Mouse (Mus musculus) intestine, embryonic 16.5 days (tissue): Measurements from ENCODE around the gene Espn. TPM values are rescaled to one million over a fixed set of nuclear protein-coding genes. Genes with fewer than 3 reads are reported as not detected.
A peak's percentile ranks its signal among the peaks of the same experiment; 100 is the strongest.

Experiments
- ATAC-seq: fragments of 200-750 bp; cut with Nextera tagmentation; 2 replicates; pipeline ENCODE4 v1.8.0; 2017; ENCODE audit warnings: moderate TSS enrichment, moderate library complexity
- H3K27ac ChIP-seq: fragments of 300-500 bp; sonication (generic); 2 replicates; pipeline ENCODE4 v1.5.1; 2014; ENCODE audit warnings: mild to moderate bottlenecking, low read length
- H3K27me3 ChIP-seq: fragments of 300-500 bp; sonication (generic); replicated peaks from 2 replicates; pipeline ENCODE4 v1.6.1; 2014; ENCODE audit warnings: low read length, control low read depth, mixed read lengths; ENCODE audit not compliant: control insufficient read depth, insufficient read depth
- H3K36me3 ChIP-seq: fragments of 300-500 bp; sonication (generic); 2 replicates; pipeline ENCODE4 v1.6.1; 2014; ENCODE audit warnings: low read length, control low read depth; ENCODE audit not compliant: control insufficient read depth, insufficient read depth
- H3K4me1 ChIP-seq: fragments of 300-500 bp; sonication (generic); 2 replicates; pipeline ENCODE4 v1.6.1; 2014; ENCODE audit warnings: low read length, control low read depth, mixed read lengths; ENCODE audit not compliant: control insufficient read depth, insufficient read depth
- H3K4me2 ChIP-seq: fragments of 300-500 bp; sonication (generic); 2 replicates; pipeline ENCODE4 v1.6.1; 2014; ENCODE audit warnings: low read depth, low read length, control low read depth
- H3K4me3 ChIP-seq: fragments of 300-500 bp; sonication (generic); 2 replicates; pipeline ENCODE4 v1.5.1; 2014; ENCODE audit warnings: mild to moderate bottlenecking, low read length
- H3K9ac ChIP-seq: fragments of 300-500 bp; sonication (generic); 2 replicates; pipeline ENCODE4 v1.6.1; 2014; ENCODE audit warnings: low read depth, low read length
- H3K9me3 ChIP-seq: fragments of 300-500 bp; sonication (generic); 2 replicates; pipeline ENCODE4 v1.6.1; 2016; ENCODE audit warnings: low read length, control low read depth; ENCODE audit not compliant: control insufficient read depth
- WGBS: fragments of 180-500 bp; shearing (Covaris S2); extraction: QIAGEN DNeasy Blood & Tissue Kit; methylation state at CpG from one replicate; pipeline ENCODE4 v1.1.7; 2014; 5-methylcytosine and 5-hydroxymethylcytosine counted together
- polyA plus RNA-seq: library from polyadenylated mRNA; unstranded; fragments of >200 nt; fragmentation: Nextera tagmentation; extraction: Ambion mirVana; gene quantifications from 2 replicates; pipeline ENCODE4 v1.2.1, GENCODE M21; 2015

Gene Espn
- polyA plus RNA-seq, 1 experiment from 2014 or later: 31.6 TPM

DNA sequence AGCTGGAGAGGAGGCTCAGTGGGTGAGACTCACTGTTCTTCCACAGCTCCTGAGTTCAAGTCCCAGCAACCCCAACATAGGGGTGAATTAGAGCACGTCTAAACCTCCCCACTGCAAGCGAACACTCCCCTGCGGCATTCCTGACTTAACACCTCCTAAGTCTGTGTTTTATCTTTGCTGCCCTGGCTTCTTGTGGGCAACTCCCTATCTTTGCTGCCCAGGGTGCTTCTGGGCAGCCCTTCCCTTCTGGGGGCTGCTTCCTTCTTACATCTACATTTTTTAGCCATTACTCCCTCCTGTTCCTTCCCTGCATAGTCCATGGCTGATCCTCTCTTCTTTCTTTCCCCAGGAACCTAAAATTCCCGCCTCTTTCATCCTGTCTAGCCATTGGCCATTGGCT is 41.5 kb downstream of the Espn start:
- Histone ChIP-seq H3K4me3 (no peak overlapping the region), H3K27me3 (peaks cover 4% of the 10 kb centered on the region; the same call in 1 of the 2 replicates), H3K9me3 (no peaks in the 10 kb centered on the region), H3K9ac (no peak overlapping the region), H3K4me1 (peaks cover 24% of the 10 kb centered on the region), H3K4me2 (no peak overlapping the region), H3K27ac (no peak overlapping the region), H3K36me3 (peaks cover 23% of the 10 kb centered on the region)
- 79% methylated on average over 4 of the region's 4 CpGs for whole genome bisulfite sequencing
- ATAC-seq: no peak

DNA sequence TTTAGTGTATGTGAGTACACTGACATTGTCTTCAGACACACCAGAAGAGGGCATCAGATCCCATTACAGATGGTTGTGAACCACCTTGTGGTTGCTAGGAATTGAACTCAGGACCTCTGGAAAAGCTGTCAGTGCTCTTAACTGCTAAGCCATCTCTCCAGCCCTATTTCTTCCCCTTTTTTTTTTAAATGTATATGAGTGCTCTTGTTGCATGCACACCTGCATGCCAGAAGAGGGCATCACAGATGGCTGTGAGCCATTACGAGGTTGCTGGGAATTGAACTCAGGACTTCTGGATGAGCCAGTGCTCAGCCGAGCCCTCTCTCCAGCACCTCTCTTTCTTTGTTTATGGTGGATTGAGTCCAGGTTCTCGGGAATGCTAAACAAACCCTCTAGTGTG is 42.7 kb downstream of the Espn start:
- H3K27ac ChIP-seq: no peak overlapping the region
- no peaks in the 10 kb centered on the region; the same call in 1 of the 2 replicates for H3K27me3 ChIP-seq
- no peaks in the 10 kb centered on the region for H3K9me3 ChIP-seq
- 58% methylated on average over 3 of the region's 3 CpGs for WGBS
- peaks cover 23% of the 10 kb centered on the region for H3K36me3 ChIP-seq
- H3K4me3 ChIP-seq: no peak overlapping the region
- peaks cover 14% of the 10 kb centered on the region for H3K4me1 ChIP-seq
- H3K4me2 ChIP-seq: no peak overlapping the region
- no peak for ATAC-seq
- no peak overlapping the region for H3K9ac ChIP-seq

DNA sequence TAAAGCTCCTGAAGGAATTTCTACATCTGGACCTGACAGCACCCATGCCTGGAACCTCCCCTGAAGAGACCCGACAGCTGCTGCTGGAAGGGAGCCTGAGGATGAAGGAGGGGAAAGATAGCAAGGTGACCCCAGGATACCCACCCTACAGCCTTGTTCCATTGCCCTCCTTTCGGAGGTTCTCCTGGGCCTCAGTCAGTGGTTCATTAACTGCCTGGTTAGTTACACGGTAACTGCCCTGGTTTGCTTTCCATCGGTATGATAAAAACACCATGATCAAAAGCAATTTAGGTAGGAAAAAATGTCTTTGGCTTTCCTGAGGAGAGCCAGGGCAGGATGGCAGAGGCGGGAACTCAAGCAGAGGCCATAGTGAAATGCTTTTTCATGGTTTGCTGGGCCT is 43.5 kb downstream of the Espn start:
- Histone ChIP-seq H3K9ac (no peak overlapping the region), H3K4me1 (peaks cover 14% of the 10 kb centered on the region), H3K9me3 (no peaks in the 10 kb centered on the region), H3K4me3 (peak overlapping the region; percentile 42; the same call in 1 of the 2 replicates), H3K36me3 (peaks cover 15% of the 10 kb centered on the region), H3K27ac (no peak overlapping the region), H3K4me2 (peak overlapping the region; percentile 69; the same call in 1 of the 2 replicates), H3K27me3 (no peaks in the 10 kb centered on the region)
- no peak for ATAC-seq
- 84% methylated on average over 5 of the region's 5 CpGs for WGBS

DNA sequence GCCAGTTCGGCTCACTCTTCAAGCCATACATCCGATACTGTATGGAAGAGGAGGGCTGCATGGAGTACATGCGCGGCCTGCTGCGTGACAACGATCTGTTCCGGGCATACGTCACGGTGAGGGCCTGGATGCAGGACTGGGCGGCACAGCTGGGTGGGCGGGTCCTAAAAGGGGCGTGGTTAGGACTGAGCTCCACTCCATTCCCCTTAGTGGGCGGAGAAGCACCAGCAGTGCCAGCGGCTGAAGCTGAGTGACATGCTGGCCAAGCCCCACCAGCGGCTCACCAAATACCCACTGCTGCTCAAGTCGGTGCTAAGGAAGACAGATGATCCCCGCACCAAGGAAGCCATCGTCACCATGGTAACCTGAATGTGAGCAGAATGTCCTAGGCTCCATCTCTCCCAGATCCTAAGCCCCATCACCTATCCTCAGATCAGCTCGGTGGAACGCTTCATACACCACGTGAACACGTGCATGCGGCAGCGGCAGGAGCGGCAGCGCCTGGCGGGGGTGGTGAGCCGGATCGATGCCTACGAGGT is 44.1 kb downstream of the Espn start:
- H3K4me1 ChIP-seq: peaks cover 14% of the 10 kb centered on the region
- H3K36me3 ChIP-seq: peaks cover 14% of the 10 kb centered on the region
- H3K9me3 ChIP-seq: no peaks in the 10 kb centered on the region
- H3K4me3 ChIP-seq: peak overlapping the region; percentile 42
- H3K9ac ChIP-seq: peak overlapping the region; percentile 57
- H3K27ac ChIP-seq: peak overlapping the region; percentile 52; the same call in 1 of the 2 replicates
- ATAC-seq: peak; percentile 94
- no peaks in the 10 kb centered on the region for H3K27me3 ChIP-seq
- H3K4me2 ChIP-seq: peak overlapping the region; percentile 69
- 19% methylated on average over 30 of the region's 30 CpGs for WGBS

DNA sequence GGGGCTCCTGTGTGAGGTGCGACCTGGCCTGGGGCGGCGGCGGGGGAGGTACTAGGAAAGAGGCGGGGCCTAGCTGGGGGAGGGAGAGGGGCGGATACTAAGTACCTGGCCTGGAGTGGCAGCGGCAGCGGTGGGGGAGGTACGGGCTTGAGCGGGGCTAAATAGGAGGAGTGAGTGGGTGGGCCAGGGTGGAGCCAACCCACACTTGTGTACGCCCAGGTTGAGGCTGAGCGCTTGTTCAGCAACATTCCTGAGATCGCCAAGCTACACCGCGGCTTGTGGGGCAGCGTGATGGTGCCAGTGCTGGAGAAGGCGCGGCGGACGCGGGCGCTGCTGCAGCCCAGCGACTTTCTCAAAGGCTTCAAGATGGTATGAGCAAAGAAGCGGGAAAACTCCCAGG is 44.7 kb downstream of the Espn start:
- Histone ChIP-seq H3K4me2 (peak overlapping the region; percentile 69), H3K9ac (peak overlapping the region; percentile 57), H3K9me3 (no peaks in the 10 kb centered on the region), H3K4me1 (peaks cover 14% of the 10 kb centered on the region), H3K4me3 (peak overlapping the region; percentile 42), H3K36me3 (peaks cover 14% of the 10 kb centered on the region), H3K27ac (peak overlapping the region; percentile 52; the same call in 1 of the 2 replicates), H3K27me3 (no peaks in the 10 kb centered on the region)
- 14% methylated on average over 24 of the region's 24 CpGs for WGBS
- peak; percentile 86 for ATAC-seq

DNA sequence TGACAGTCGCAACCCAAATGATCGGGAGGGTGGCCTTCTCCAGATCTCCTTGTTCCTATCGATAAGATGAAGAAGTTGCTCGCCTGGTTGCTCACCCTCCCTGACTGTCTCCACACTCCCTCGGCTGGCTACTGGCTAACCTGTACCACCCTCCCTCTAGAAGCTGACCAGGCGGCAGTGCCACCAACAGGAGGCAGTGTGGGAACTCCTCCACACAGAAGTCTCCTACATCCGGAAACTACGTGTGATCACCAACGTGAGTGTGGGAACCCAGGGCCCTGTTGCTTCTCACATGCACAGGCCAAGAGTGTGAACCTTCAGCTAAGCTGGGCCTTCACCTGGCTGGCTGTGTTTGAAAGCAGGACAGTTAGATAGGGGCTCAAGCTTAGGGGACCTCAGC is 45.4 kb downstream of the Espn start:
- Histone ChIP-seq H3K4me2 (no peak overlapping the region), H3K4me3 (no peak overlapping the region), H3K36me3 (peaks cover 14% of the 10 kb centered on the region), H3K9me3 (no peaks in the 10 kb centered on the region), H3K27ac (no peak overlapping the region), H3K27me3 (no peaks in the 10 kb centered on the region), H3K4me1 (peaks cover 14% of the 10 kb centered on the region), H3K9ac (peak overlapping the region; percentile 57; the same call in 1 of the 2 replicates)
- WGBS: 70% methylated on average over 9 of the region's 9 CpGs
- ATAC-seq: peak; percentile 0; the same call in 1 of the 2 replicates

DNA sequence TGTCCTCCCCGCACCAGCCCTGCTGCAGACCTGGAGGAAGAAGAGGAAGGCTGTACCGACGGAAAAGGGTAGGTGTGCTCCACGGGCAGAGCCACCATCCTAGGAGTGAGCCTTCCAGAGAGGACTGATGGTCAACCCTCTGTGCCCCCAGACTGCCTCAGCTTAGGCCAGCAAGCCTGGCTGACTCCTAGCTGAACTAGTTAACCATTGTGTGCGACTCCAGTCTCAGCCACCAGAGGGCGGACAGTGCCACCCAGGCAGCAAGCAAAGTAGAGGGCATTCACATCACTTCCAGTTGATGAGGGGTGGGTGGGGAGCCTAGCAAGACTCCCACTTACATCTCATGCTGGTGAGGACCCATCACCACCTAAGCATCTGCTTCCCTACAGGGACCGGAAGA is 49.1 kb downstream of the Espn start:
- Histone ChIP-seq H3K27me3 (no peaks in the 10 kb centered on the region), H3K4me3 (no peak overlapping the region), H3K4me2 (no peak overlapping the region), H3K4me1 (peaks cover 11% of the 10 kb centered on the region), H3K27ac (no peak overlapping the region), H3K36me3 (0 out of 2 replicates have a peak, but pooled peaks cover 7% of the 10 kb centered on the region), H3K9ac (no peak overlapping the region), H3K9me3 (no peaks in the 10 kb centered on the region)
- WGBS: 46% methylated on average over 7 of the region's 7 CpGs
- ATAC-seq: no peak

DNA sequence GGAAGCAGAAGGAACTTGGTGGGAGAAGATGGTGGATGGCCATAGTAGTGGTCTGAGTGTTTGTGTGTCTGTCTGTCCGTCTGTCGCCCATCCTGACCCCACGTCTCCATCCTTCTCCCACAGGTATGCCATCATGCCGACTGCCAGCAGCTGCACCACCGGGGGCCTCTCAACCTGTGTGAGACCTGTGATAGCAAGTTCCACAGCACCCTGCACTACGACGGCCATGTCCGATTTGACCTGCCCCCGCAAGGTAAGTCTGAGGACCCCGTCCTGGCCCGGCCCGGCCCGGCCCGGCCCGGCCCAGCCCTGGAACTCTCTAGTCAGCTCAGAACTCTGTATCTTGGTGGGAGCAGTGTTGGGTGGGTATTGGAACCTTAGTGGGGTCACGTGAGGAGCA is 50.2 kb downstream of the Espn start:
- Histone ChIP-seq H3K4me3 (no peak overlapping the region), H3K9ac (no peak overlapping the region), H3K36me3 (0 out of 2 replicates have a peak, but pooled peaks cover 6% of the 10 kb centered on the region), H3K9me3 (no peaks in the 10 kb centered on the region), H3K27ac (no peak overlapping the region), H3K4me2 (no peak overlapping the region), H3K4me1 (peaks cover under 1% of the 10 kb centered on the region), H3K27me3 (no peaks in the 10 kb centered on the region)
- 93% methylated on average over 16 of the region's 16 CpGs for WGBS
- ATAC-seq: no peak

DNA sequence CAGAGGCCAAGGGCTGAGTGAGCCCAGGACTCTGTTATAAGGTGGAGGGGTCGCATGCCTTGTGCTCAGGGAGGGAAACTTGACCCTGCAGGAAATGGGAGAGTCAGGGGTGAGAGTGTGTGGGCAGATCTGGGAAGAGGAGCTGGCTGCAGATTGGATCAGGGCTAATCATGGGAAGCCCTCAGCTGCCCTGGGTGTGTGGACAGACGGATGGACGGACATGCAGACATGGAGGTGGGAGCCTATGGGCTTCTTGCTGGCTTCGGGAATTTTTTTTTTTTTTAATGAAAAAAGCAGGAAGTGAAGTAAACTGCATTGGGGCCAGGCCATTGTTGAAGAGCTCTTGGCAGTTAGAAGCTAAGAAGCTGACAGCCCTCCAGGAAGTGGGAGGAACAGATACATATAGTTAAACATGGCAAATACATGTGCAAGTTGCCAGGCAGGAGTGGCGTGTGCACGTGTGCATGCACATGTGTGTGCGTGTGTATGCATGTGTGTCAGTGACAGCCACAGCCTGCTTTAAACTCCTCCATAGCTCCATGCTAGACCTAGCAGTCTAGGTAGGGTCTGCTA is 51.0 kb downstream of the Espn start:
- Histone ChIP-seq H3K27ac (0 out of 2 replicates have a peak overlapping the region, but pooled peaks have one; percentile 24), H3K36me3 (0 out of 2 replicates have a peak, but pooled peaks cover 1% of the 10 kb centered on the region), H3K4me3 (no peak overlapping the region), H3K4me1 (no peaks in the 10 kb centered on the region; the same call in 1 of the 2 replicates), H3K27me3 (no peaks in the 10 kb centered on the region), H3K9me3 (no peaks in the 10 kb centered on the region), H3K9ac (no peak overlapping the region), H3K4me2 (no peak overlapping the region)
- no peak for ATAC-seq
- WGBS: 60% methylated on average over 7 of the region's 7 CpGs
